Mouse (Mus musculus) cerebellum, adult 2 months (tissue): Measurements from ENCODE around the gene Jrkl.

Experiments used
- CTCF ChIP-seq: fragments of 200-500 bp; IDR thresholded peaks from 2 replicates; pipeline ENCODE4 v1.5.1; 2011; ENCODE audit warnings: low read depth, mild to moderate bottlenecking, control low read depth, low read length, moderate library complexity, borderline replicate concordance; ENCODE audit not compliant: insufficient read depth
- POLR2A ChIP-seq: fragments of 200-500 bp; IDR thresholded peaks from 2 replicates; pipeline ENCODE4 v1.6.1; 2011; ENCODE audit warnings: low read length, control low read depth, borderline replicate concordance; ENCODE audit not compliant: insufficient read depth

- TF ChIP-seq POLR2A, result no peak
- no peak for TF ChIP-seq CTCF
These were observed 41.9 kb upstream of the Jrkl start for GRCm38 (mm10) chr9:13287482-13287881.
